Mouse (Mus musculus) liver, adult 10 weeks (tissue): ENCODE data around the gene Nrp1. TPM values are rescaled to one million over a fixed set of nuclear protein-coding genes. Genes with fewer than 3 reads are reported as not detected.

Experiments
- polyA plus RNA-seq: library from polyadenylated mRNA; stranded (reverse); fragments of 350-450 nt; fragmentation: Illumina TruSeq; extraction: RNeasy Lipid Tissue Mini Kit (QIAGEN cat#74804); gene quantifications from one replicate; pipeline ENCODE4 v1.2.3, GENCODE M21; 2014; ENCODE audit warnings: low read depth, low replicate concordance

Nrp1 gene
- polyA plus RNA-seq, result 31.7 TPM

GRCm38 (mm10) chr8:128358406-128358755, at the start of gene Nrp1:
TSS of gene Nrp1 (plus strand) at chr8:128358604.

